Mouse (Mus musculus): ENCODE data around the gene Fam13a.

DNA sequence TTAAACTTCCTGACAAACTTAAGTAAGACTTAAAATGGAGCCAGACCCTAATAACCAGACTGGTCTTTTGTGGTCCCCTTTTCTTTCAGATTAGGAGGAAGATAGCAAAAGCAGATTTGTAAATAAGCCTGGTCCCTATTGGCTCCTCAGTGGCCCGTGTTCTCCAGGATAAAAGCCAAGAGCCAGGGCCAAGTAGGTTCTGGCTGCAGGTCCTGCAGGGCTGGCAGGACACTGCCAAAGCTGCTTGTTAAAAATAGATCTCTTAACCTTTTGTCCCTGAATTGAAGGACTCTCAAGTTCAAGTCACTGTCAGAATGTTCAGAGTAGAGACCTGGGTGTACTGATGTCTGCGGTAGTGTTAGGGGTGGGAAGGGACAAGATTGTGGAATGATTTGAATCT lies 96.5 kb downstream of the Fam13a start:
- TF ChIP-seq CTCF (IDR thresholded peaks at IDR 0.05; ENCODE audit: control insufficient read depth, insufficient read depth, low read length) = no peak
- TF ChIP-seq POLR2A (IDR thresholded peaks at IDR 0.05; ENCODE audit: borderline replicate concordance, control insufficient read depth, low read depth, low read length) = no peak

All from bone marrow, adult 2 months (tissue).